In genomic region chr13:37453203-37453602, GRCm38 (mm10) we compare ENCODE assay signal across 8 mouse cellular contexts.
DNase-seq lines count a peak whose midpoint lies in the region; ATAC-seq and TF ChIP-seq lines count a peak whose summit lies in the region.

No protein-coding gene starts in this region.

- H3K27me3 ChIP-seq in C2C12 (ENCODE audit: control insufficient read depth, insufficient read depth, insufficient read length): no peaks in the 10 kb centered on the region
- no peaks in the 10 kb centered on the region for H3K27me3 ChIP-seq in heart, embryonic 13.5 days (replicated peaks)
- no peaks in the 10 kb centered on the region for H3K27me3 ChIP-seq in kidney, postnatal 0 days (ENCODE audit: insufficient read depth, low read length)
- H3K27me3 ChIP-seq in liver, embryonic 12.5 days (replicated peaks): no peaks in the 10 kb centered on the region
- no peaks in the 10 kb centered on the region for H3K27me3 ChIP-seq in splenic B cell, adult 2 months (ENCODE audit: control insufficient read depth, insufficient read depth, low read length, poor library complexity, severe bottlenecking)

- peak; percentile 76 for TF ChIP-seq CTCF in C2C12 (IDR thresholded peaks at IDR 0.05; ENCODE audit: control insufficient read depth, insufficient read depth, insufficient read length)
- peak; percentile 76 for TF ChIP-seq CTCF in embryonic fibroblast, embryonic 13.5 days (IDR thresholded peaks at IDR 0.05; ENCODE audit: borderline replicate concordance, insufficient read depth, low read length)
- TF ChIP-seq CTCF in kidney, postnatal 0 days (IDR thresholded peaks at IDR 0.05; ENCODE audit: low read depth): peak; percentile 99

- peak; percentile 91 for DNase-seq in brain, adult 2 months (ENCODE audit: low read depth, low spot score)
- DNase-seq in kidney, postnatal 0 days (ENCODE audit: low spot score): peak; percentile 97
- DNase-seq in naive thymus-derived CD4-positive, alpha-beta T cell, adult 2 months (ENCODE audit: low read depth): peak; percentile 80
- DNase-seq in splenic B cell, adult 2 months (ENCODE audit: low read depth, low spot score): peak; percentile 87

- no peaks in the 10 kb centered on the region for H3K36me3 ChIP-seq in C2C12 (ENCODE audit: control insufficient read depth, insufficient read depth)
- H3K36me3 ChIP-seq in heart, embryonic 13.5 days: no peaks in the 10 kb centered on the region
- H3K36me3 ChIP-seq in kidney, postnatal 0 days (ENCODE audit: insufficient read depth, low read length): no peaks in the 10 kb centered on the region
- no peaks in the 10 kb centered on the region for H3K36me3 ChIP-seq in liver, embryonic 12.5 days
- no peaks in the 10 kb centered on the region for H3K36me3 ChIP-seq in splenic B cell, adult 2 months (ENCODE audit: control insufficient read depth, insufficient read depth, low read length, poor library complexity, severe bottlenecking)

- H3K4me3 ChIP-seq in C2C12 (ENCODE audit: insufficient read depth, poor library complexity, severe bottlenecking): no peak overlapping the region
- H3K4me3 ChIP-seq in embryonic fibroblast, embryonic 13.5 days (ENCODE audit: insufficient read depth, low read length): no peak overlapping the region
- H3K4me3 ChIP-seq in heart, embryonic 13.5 days: peak overlapping the region; percentile 51
- no peak overlapping the region for H3K4me3 ChIP-seq in kidney, postnatal 0 days (replicated peaks; ENCODE audit: low read depth, low read length)
- peak overlapping the region; percentile 43 for H3K4me3 ChIP-seq in liver, embryonic 12.5 days

- no peak overlapping the region for H3ac ChIP-seq in C2C12 (ENCODE audit: control insufficient read depth, insufficient read length, low read depth)

- peak overlapping the region; percentile 14; the same call in 1 of the 2 replicates for H3K27ac ChIP-seq in embryonic fibroblast, embryonic 13.5 days (ENCODE audit: insufficient read depth, low read length)
- H3K27ac ChIP-seq in heart, embryonic 13.5 days (replicated peaks): peak overlapping the region; percentile 55
- peak overlapping the region; percentile 88; the same call in 1 of the 2 replicates for H3K27ac ChIP-seq in kidney, postnatal 0 days
- peak overlapping the region; percentile 54; the same call in 1 of the 2 replicates for H3K27ac ChIP-seq in liver, embryonic 12.5 days

- TF ChIP-seq POLR2A in embryonic fibroblast, embryonic 13.5 days (IDR thresholded peaks at IDR 0.05; ENCODE audit: low read depth, low read length): no peak

- 2% methylated on average over 13 of the region's 13 CpGs for WGBS in heart, embryonic 13.5 days
- 4% methylated on average over 13 of the region's 13 CpGs for WGBS in kidney, postnatal 0 days
- WGBS in liver, embryonic 12.5 days (ENCODE audit: insufficient replicate concordance): 3% methylated on average over 13 of the region's 13 CpGs

- H3K4me2 ChIP-seq in heart, embryonic 13.5 days: peak overlapping the region; percentile 80
- peak overlapping the region; percentile 58 for H3K4me2 ChIP-seq in kidney, postnatal 0 days (ENCODE audit: low read length)
- H3K4me2 ChIP-seq in liver, embryonic 12.5 days: peak overlapping the region; percentile 71

- no peaks in the 10 kb centered on the region for H3K79me2 ChIP-seq in C2C12 (ENCODE audit: control insufficient read depth, insufficient read depth)

- H3K9me3 ChIP-seq in heart, embryonic 13.5 days: no peaks in the 10 kb centered on the region
- no peaks in the 10 kb centered on the region for H3K9me3 ChIP-seq in kidney, postnatal 0 days (replicated peaks; ENCODE audit: low read length)
- H3K9me3 ChIP-seq in liver, embryonic 12.5 days (replicated peaks): no peaks in the 10 kb centered on the region

- H3K4me1 ChIP-seq in embryonic fibroblast, embryonic 13.5 days (ENCODE audit: control insufficient read depth, insufficient read depth, low read length): peaks cover 17% of the 10 kb centered on the region
- peaks cover 61% of the 10 kb centered on the region for H3K4me1 ChIP-seq in heart, embryonic 13.5 days
- H3K4me1 ChIP-seq in kidney, postnatal 0 days (replicated peaks; ENCODE audit: insufficient read depth, low read length): peaks cover 26% of the 10 kb centered on the region
- H3K4me1 ChIP-seq in liver, embryonic 12.5 days: peaks cover 57% of the 10 kb centered on the region

- H3K79me3 ChIP-seq in C2C12 (ENCODE audit: low read depth): no peaks in the 10 kb centered on the region

- no peak for ATAC-seq in heart, embryonic 13.5 days (ENCODE audit: extremely low read depth, insufficient number of reproducible peaks, low FRiP score, low TSS enrichment)
- peak; percentile 29; the same call in 1 of the 2 replicates for ATAC-seq in kidney, postnatal 0 days (replicated peaks; ENCODE audit: low FRiP score, low read depth)
- ATAC-seq in liver, embryonic 12.5 days: peak; percentile 50; the same call in 1 of the 2 replicates

- peak overlapping the region; percentile 68 for H3K9ac ChIP-seq in heart, embryonic 13.5 days
- no peak overlapping the region for H3K9ac ChIP-seq in kidney, postnatal 0 days (ENCODE audit: low read depth, low read length)
- H3K9ac ChIP-seq in liver, embryonic 12.5 days: no peak overlapping the region

TF ChIP-seq in C2C12, 6 proteins besides CTCF, POLR2A, EP300 and RAD21:
- TF ChIP-seq MYOD1 (IDR thresholded peaks at IDR 0.05; ENCODE audit: control insufficient read depth, insufficient read length, low read depth): no peak
- TF ChIP-seq MAX (IDR thresholded peaks at IDR 0.05): peak; percentile 56
- TF ChIP-seq USF1 (IDR thresholded peaks at IDR 0.05; ENCODE audit: low read depth): no peak
- TF ChIP-seq CEBPB (IDR thresholded peaks at IDR 0.05; ENCODE audit: low read depth): no peak
- TF ChIP-seq MYOG (IDR thresholded peaks at IDR 0.05; ENCODE audit: control insufficient read depth, extremely low read depth, insufficient read length): no peak

Comparison
In these comparisons a context has a peak if more than half of its experiments do, and no peak if none do; other contexts are left out.
1. H3K4me3 ChIP-seq: peak in heart, embryonic 13.5 days (single experiment) and liver, embryonic 12.5 days (single experiment); none in C2C12 (single experiment), embryonic fibroblast, embryonic 13.5 days (single experiment) and kidney, postnatal 0 days (single experiment).
2. H3K27ac ChIP-seq: peak in every context shown above with its lines; median percentile 88 in kidney, postnatal 0 days; 55 in heart, embryonic 13.5 days; 54 in liver, embryonic 12.5 days; 14 in embryonic fibroblast, embryonic 13.5 days.
3. Peak in every context shown above with its lines, with median percentiles within 50 percentile points of each other: CTCF ChIP-seq, DNase-seq and H3K4me2 ChIP-seq.